9 mouse cellular contexts compared by ENCODE assay signal in genomic region chr5:113993031-113993486, GRCm38 (mm10). TPM values are rescaled to one million over a fixed set of nuclear protein-coding genes. Genes with fewer than 3 reads are reported as not detected.
A peak's percentile ranks its signal among the peaks of the same experiment; 100 is the strongest.
DNase-seq lines count a peak whose midpoint lies in the region; ATAC-seq lines count a peak whose summit lies in the region.
"Had no signal": no experiment of that assay in that cellular context is flagged by ENCODE, and none has a peak within 500 bp of the region (broad histone marks: within the 10 kb centered on the region; RNA-seq: fewer than 3 reads in every experiment).

No protein-coding gene starts in this region.

- peak overlapping the region; percentile 90 for H3K4me3 ChIP-seq in heart, embryonic 13.5 days
- H3K4me3 ChIP-seq in megakaryocyte, embryonic 14.5 days (replicated peaks), result peak overlapping the region; percentile 97

- peaks cover 13% of the 10 kb centered on the region for H3K36me3 ChIP-seq in heart, embryonic 13.5 days
- H3K36me3 ChIP-seq in megakaryocyte, embryonic 14.5 days (replicated peaks; ENCODE audit: low read length), result peaks cover 4% of the 10 kb centered on the region

- H3K9ac ChIP-seq in heart, embryonic 13.5 days, result peak overlapping the region; percentile 97

- no peaks in the 10 kb centered on the region for H3K27me3 ChIP-seq in heart, embryonic 13.5 days (replicated peaks)
- H3K27me3 ChIP-seq in megakaryocyte, embryonic 14.5 days (replicated peaks), result peaks cover 16% of the 10 kb centered on the region

- under 1% methylated on average over 22 of the region's 22 CpGs for WGBS in heart, embryonic 13.5 days

- H3K9me3 ChIP-seq in heart, embryonic 13.5 days, result no peaks in the 10 kb centered on the region
- peaks cover 11% of the 10 kb centered on the region for H3K9me3 ChIP-seq in megakaryocyte, embryonic 14.5 days

- H3K27ac ChIP-seq in heart, embryonic 13.5 days (replicated peaks), result peak overlapping the region; percentile 95

- H3K4me1 ChIP-seq in heart, embryonic 13.5 days, result peaks cover 58% of the 10 kb centered on the region
- H3K4me1 ChIP-seq in megakaryocyte, embryonic 14.5 days, result peaks cover 50% of the 10 kb centered on the region

- peak overlapping the region; percentile 89 for H3K4me2 ChIP-seq in heart, embryonic 13.5 days

- DNase-seq in kidney, adult 11 months, result peak; percentile 46
- no peak for DNase-seq in kidney, adult 9 months
- peak; percentile 86 for DNase-seq in embryo, embryonic 9.5 days (ENCODE audit: extremely low spot score)
- DNase-seq in layer of hippocampus, postnatal 14 days (ENCODE audit: low spot score in 2 of 2), result peak; percentile 50 to 65
- DNase-seq in spleen, postnatal 10 days (ENCODE audit: low spot score in 2 of 2), result peak; percentile 61 to 69

- ATAC-seq in activated CD4-positive, CD25-positive, alpha-beta regulatory T cell, adult 4 months, result peak; percentile 33
- ATAC-seq in heart, embryonic 13.5 days (ENCODE audit: extremely low read depth, insufficient number of reproducible peaks, low FRiP score, low TSS enrichment), result peak; percentile 58

RNA-seq across cellular contexts. Expression of gene Ssh1, which starts 0.6 kb away (rescaled TPM):
- polyA plus RNA-seq in activated CD4-positive, CD25-positive, alpha-beta regulatory T cell, adult 4 months (2017; shearing (Covaris generic)), result 10 to 100 TPM; 15.8 to 17.9 TPM
- 12.4 and 13.5 TPM in 2 replicates for polyA plus RNA-seq in heart, embryonic 13.5 days (2015; fragmentation: Nextera tagmentation; extraction: Ambion mirVana)
- total RNA-seq in layer of hippocampus, postnatal 14 days (2021), result 10 to 100 TPM; 23.8 to 25.2 TPM
- polyA plus RNA-seq in megakaryocyte, embryonic 14.5 days (2012; ENCODE audit: insufficient read depth, low replicate concordance), result 2.9 and 3.9 TPM in 2 replicates

RNA-seq across cellular contexts. Expression of gene Dao, which starts 10.4 kb away (rescaled TPM):
- polyA plus RNA-seq in activated CD4-positive, CD25-positive, alpha-beta regulatory T cell, adult 4 months (2017; shearing (Covaris generic)), result under 1 TPM in 1 of 2 experiments, not detected in 1; 0.48 TPM
- polyA plus RNA-seq in heart, embryonic 13.5 days (2015; fragmentation: Nextera tagmentation; extraction: Ambion mirVana), result not detected in 2 replicates
- not detected for total RNA-seq in layer of hippocampus, postnatal 14 days (2021)
- polyA plus RNA-seq in megakaryocyte, embryonic 14.5 days (2012; ENCODE audit: insufficient read depth, low replicate concordance), result not detected in 2 replicates
- total RNA-seq: neutrophil, adult 5-6 weeks had no signal
